Mouse (Mus musculus): ENCODE measurements around the gene Anks1b. TPM values are rescaled to one million over a fixed set of nuclear protein-coding genes. Genes with fewer than 3 reads are reported as not detected.

The Anks1b gene
- polyA plus RNA-seq, 1 experiment from 2014 or later, result 1.5 TPM

DNA sequence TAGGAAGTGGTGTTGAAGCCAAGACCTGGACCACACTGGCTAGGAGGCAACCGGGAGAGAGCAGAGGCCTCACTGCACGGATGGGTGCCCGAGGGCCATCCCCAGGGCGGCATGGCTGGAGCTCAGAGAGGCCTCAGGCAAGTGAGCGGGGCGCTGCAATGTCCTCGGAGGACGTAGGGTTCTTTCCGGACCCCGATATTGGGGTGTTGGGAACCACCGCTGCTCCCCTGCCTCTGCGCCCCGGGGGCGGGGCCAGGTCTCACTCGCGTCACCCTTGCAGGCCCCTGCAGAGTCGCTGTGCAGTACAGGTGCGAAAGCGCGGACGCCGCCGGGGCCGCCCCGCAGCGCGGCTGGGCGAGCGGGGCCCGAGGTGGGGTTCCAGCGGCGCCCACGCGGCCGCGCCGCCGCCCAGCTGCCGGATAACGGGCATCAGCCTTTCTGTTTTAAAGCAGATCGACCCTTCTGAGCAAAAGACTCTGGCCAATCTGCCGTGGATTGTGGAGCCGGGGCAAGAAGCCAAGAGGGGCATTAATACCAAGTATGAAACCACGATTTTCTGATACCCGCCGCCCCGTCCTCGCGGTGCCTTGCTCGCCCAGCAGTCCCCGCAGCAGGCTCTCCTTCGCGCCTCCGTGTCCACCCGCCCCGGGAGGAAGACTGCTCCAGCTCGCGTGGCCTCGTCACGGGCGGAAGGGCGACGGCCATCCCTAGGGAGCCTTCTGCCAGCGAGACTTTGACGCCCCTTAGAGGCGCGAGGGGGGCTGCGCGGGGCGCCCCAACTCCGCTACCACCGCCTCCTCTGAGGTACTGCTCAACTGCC is 1096.3 kb downstream of the Anks1b start:
- Histone ChIP-seq H3K27ac (ENCODE audit: low read length) (no peak overlapping the region), H3K9me3 (ENCODE audit: control insufficient read depth, low read depth, low read length) (no peaks in the 10 kb centered on the region), H3K9ac (replicated peaks; ENCODE audit: low read depth, low read length) (no peak overlapping the region; the same call in 1 of the 2 replicates), H3K27me3 (ENCODE audit: control insufficient read depth, insufficient read depth, low read length) (peaks cover 17% of the 10 kb centered on the region), H3K36me3 (ENCODE audit: control insufficient read depth, insufficient read depth, low read length) (no peaks in the 10 kb centered on the region), H3K4me2 (replicated peaks; ENCODE audit: low read depth, low read length) (peak overlapping the region; percentile 86), H3K4me1 (ENCODE audit: control insufficient read depth, insufficient read depth, low read length) (peaks cover 4% of the 10 kb centered on the region), H3K4me3 (ENCODE audit: low read depth, low read length) (peak overlapping the region; percentile 38)
- peak; percentile 71 for ATAC-seq (ENCODE audit: insufficient number of reproducible peaks, insufficient read depth, low FRiP score, low read depth)
- 2% methylated on average over 72 of the region's 72 CpGs for WGBS

DNA sequence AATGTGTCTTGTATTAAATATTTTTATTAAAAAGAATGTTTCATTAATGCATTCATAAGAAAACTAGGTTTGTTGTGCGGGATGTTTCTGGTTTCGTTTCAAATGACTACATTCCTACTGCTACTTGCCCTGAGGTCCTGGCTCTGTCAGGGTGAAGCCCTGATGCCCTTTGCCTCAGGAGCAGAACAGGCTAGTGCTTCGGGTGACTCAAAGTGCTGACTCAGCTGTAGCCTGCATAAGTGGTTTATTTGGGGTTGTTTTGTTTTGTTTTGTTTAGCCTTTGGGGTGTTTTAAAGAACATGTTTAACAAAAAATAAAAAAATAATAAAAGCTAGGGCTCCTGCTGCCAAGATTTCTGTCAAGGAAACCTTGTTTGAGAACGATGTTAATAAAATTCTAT is 1097.3 kb downstream of the Anks1b start:
- Histone ChIP-seq H3K4me2 (replicated peaks; ENCODE audit: low read depth, low read length) (no peak overlapping the region), H3K9ac (replicated peaks; ENCODE audit: low read depth, low read length) (no peak overlapping the region), H3K9me3 (ENCODE audit: control insufficient read depth, low read depth, low read length) (no peaks in the 10 kb centered on the region), H3K4me3 (ENCODE audit: low read depth, low read length) (no peak overlapping the region), H3K4me1 (ENCODE audit: control insufficient read depth, insufficient read depth, low read length) (peaks cover 4% of the 10 kb centered on the region), H3K27me3 (ENCODE audit: control insufficient read depth, insufficient read depth, low read length) (peaks cover 13% of the 10 kb centered on the region), H3K36me3 (ENCODE audit: control insufficient read depth, insufficient read depth, low read length) (no peaks in the 10 kb centered on the region), H3K27ac (ENCODE audit: low read length) (no peak overlapping the region)
- no peak for ATAC-seq (ENCODE audit: insufficient number of reproducible peaks, insufficient read depth, low FRiP score, low read depth)
- WGBS, result 46% methylated on average over 4 of the region's 4 CpGs

DNA sequence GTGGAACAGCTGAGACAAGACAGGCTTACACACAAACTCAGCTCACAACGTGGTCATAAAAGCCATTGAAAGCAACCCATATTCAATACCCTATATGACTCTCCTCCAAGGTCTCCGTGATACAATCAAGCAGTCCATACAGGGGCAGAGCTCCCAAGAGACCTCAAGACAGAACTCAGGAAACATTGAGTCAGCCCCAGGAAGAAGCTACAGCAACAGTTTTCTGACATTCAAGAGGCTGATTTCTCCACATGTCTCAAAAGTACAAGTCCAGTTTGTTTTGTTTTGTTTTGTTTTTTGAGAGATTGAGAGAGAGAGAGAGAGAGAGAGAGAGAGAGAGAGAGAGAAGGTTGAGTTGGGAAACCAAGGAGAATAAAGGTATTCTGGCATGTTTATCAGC is 1100.8 kb downstream of the Anks1b start:
- no peak overlapping the region for H3K4me2 ChIP-seq (replicated peaks; ENCODE audit: low read depth, low read length)
- ATAC-seq (ENCODE audit: insufficient number of reproducible peaks, insufficient read depth, low FRiP score, low read depth), result no peak
- no peaks in the 10 kb centered on the region for H3K9me3 ChIP-seq (ENCODE audit: control insufficient read depth, low read depth, low read length)
- no peak overlapping the region for H3K4me3 ChIP-seq (ENCODE audit: low read depth, low read length)
- no peak overlapping the region for H3K9ac ChIP-seq (replicated peaks; ENCODE audit: low read depth, low read length)
- WGBS, result 75% methylated on average over 2 of the region's 2 CpGs
- H3K4me1 ChIP-seq (ENCODE audit: control insufficient read depth, insufficient read depth, low read length), result peaks cover 4% of the 10 kb centered on the region
- H3K36me3 ChIP-seq (ENCODE audit: control insufficient read depth, insufficient read depth, low read length), result no peaks in the 10 kb centered on the region
- H3K27ac ChIP-seq (ENCODE audit: low read length), result no peak overlapping the region
- peaks cover 7% of the 10 kb centered on the region; the same call in 1 of the 2 replicates for H3K27me3 ChIP-seq (ENCODE audit: control insufficient read depth, insufficient read depth, low read length)

DNA sequence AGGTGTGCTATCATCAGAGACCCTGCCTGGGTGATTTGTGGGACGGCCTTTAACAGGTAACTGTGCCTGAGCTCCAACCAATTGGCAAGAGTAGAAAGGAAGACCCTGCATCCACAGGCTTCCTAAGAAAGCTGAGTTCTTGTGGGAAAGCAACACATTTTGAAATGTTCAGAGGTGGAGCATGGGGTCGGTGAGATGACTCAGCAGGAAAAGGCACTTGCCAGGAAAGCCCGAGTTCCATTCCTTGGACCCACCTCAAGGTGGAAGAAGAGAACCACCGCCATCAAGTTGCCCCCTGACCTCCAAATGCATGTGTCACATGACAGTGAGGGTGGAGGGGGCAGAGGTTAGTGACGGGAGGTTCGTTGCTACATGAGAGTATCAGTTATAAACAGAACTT is 1101.2 kb downstream of the Anks1b start:
- no peak for ATAC-seq (ENCODE audit: insufficient number of reproducible peaks, insufficient read depth, low FRiP score, low read depth)
- 72% methylated on average over 6 of the region's 6 CpGs for WGBS
- H3K27me3 ChIP-seq (ENCODE audit: control insufficient read depth, insufficient read depth, low read length), result peaks cover 3% of the 10 kb centered on the region; the same call in 1 of the 2 replicates
- H3K27ac ChIP-seq (ENCODE audit: low read length), result no peak overlapping the region
- H3K4me2 ChIP-seq (replicated peaks; ENCODE audit: low read depth, low read length), result no peak overlapping the region
- H3K4me1 ChIP-seq (ENCODE audit: control insufficient read depth, insufficient read depth, low read length), result peaks cover 1% of the 10 kb centered on the region
- H3K9ac ChIP-seq (replicated peaks; ENCODE audit: low read depth, low read length), result no peak overlapping the region
- H3K9me3 ChIP-seq (ENCODE audit: control insufficient read depth, low read depth, low read length), result no peaks in the 10 kb centered on the region
- no peaks in the 10 kb centered on the region for H3K36me3 ChIP-seq (ENCODE audit: control insufficient read depth, insufficient read depth, low read length)
- no peak overlapping the region for H3K4me3 ChIP-seq (ENCODE audit: low read depth, low read length)

DNA sequence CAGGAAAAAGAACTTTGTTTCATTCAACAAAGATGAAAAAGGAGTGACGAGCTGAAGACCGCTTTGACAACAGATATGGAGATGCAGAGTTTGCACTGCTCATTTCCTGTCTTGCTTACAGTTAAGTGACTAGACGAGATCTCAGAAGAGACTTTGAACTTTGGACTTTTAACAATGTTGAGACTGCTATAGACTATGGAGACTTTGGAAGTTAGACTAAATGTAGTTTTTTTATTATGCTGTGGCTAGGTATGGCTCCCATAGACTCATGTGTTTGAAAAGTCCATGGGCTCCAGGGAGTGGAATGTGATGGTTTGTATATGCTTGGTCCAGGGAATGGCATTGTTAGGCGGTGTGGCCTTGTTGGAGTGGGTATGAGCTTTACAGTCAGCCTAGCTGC is 1108.5 kb downstream of the Anks1b start:
- no peak for ATAC-seq (ENCODE audit: insufficient number of reproducible peaks, insufficient read depth, low FRiP score, low read depth)
- 0 out of 2 replicates have a peak, but pooled peaks cover 2% of the 10 kb centered on the region for H3K4me1 ChIP-seq (ENCODE audit: control insufficient read depth, insufficient read depth, low read length)
- H3K4me3 ChIP-seq (ENCODE audit: low read depth, low read length), result no peak overlapping the region
- H3K36me3 ChIP-seq (ENCODE audit: control insufficient read depth, insufficient read depth, low read length), result no peaks in the 10 kb centered on the region
- H3K27me3 ChIP-seq (ENCODE audit: control insufficient read depth, insufficient read depth, low read length), result no peaks in the 10 kb centered on the region
- WGBS, result 91% methylated on average over 4 of the region's 4 CpGs
- H3K9ac ChIP-seq (replicated peaks; ENCODE audit: low read depth, low read length), result no peak overlapping the region
- H3K4me2 ChIP-seq (replicated peaks; ENCODE audit: low read depth, low read length), result no peak overlapping the region
- no peak overlapping the region for H3K27ac ChIP-seq (ENCODE audit: low read length)
- no peaks in the 10 kb centered on the region for H3K9me3 ChIP-seq (ENCODE audit: control insufficient read depth, low read depth, low read length)

DNA sequence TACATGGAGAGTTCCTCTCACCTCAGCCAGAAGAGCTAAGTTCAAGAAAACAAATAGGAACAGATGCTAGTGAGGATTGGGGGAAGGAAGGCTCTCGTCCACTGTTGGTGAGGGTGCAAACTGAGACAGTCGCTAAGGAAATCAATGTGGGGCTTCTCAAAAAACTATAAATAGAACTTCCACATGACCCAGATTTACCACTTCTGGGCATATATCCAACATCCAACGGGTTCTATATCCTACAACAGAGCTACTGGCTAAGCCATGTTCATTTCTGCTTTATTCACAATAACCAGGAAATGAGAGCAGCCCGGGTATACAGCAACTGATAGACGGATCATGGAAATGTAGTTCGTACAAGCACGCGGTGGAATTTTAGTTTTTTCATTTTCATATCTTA is 1109.7 kb downstream of the Anks1b start:
- Histone ChIP-seq H3K27ac (ENCODE audit: low read length) (no peak overlapping the region), H3K4me3 (ENCODE audit: low read depth, low read length) (no peak overlapping the region), H3K9me3 (ENCODE audit: control insufficient read depth, low read depth, low read length) (no peaks in the 10 kb centered on the region), H3K4me2 (replicated peaks; ENCODE audit: low read depth, low read length) (no peak overlapping the region), H3K36me3 (ENCODE audit: control insufficient read depth, insufficient read depth, low read length) (no peaks in the 10 kb centered on the region), H3K4me1 (ENCODE audit: control insufficient read depth, insufficient read depth, low read length) (0 out of 2 replicates have a peak, but pooled peaks cover 2% of the 10 kb centered on the region), H3K27me3 (ENCODE audit: control insufficient read depth, insufficient read depth, low read length) (no peaks in the 10 kb centered on the region), H3K9ac (replicated peaks; ENCODE audit: low read depth, low read length) (no peak overlapping the region)
- no peak; the same call in 1 of the 2 replicates for ATAC-seq (ENCODE audit: insufficient number of reproducible peaks, insufficient read depth, low FRiP score, low read depth)
- 62% methylated on average over 8 of the region's 8 CpGs for WGBS

DNA sequence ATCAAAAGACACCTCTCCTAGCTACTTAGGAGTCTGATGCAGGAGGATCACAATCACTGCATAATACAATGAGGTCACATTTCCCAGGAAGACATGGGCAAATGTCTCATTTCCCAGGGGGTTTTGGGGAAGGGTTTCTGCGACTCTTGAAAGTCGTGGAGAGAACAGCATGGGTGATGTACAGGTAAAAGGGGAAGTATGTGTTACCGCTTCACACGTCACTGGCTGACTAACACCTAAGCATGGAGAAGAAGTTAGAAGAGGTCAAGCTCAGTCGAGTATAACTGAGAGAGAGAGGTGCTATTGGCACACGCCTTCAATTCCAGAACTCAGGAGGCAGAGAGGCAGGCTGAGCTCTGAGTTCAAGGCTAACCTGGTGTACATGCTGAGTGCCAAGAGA is 1117.0 kb downstream of the Anks1b start:
- H3K4me3 ChIP-seq (ENCODE audit: low read depth, low read length), result no peak overlapping the region
- no peaks in the 10 kb centered on the region for H3K27me3 ChIP-seq (ENCODE audit: control insufficient read depth, insufficient read depth, low read length)
- no peak overlapping the region for H3K9ac ChIP-seq (replicated peaks; ENCODE audit: low read depth, low read length)
- peaks cover 5% of the 10 kb centered on the region; the same call in 1 of the 2 replicates for H3K36me3 ChIP-seq (ENCODE audit: control insufficient read depth, insufficient read depth, low read length)
- no peaks in the 10 kb centered on the region for H3K4me1 ChIP-seq (ENCODE audit: control insufficient read depth, insufficient read depth, low read length)
- no peaks in the 10 kb centered on the region for H3K9me3 ChIP-seq (ENCODE audit: control insufficient read depth, low read depth, low read length)
- ATAC-seq (ENCODE audit: insufficient number of reproducible peaks, insufficient read depth, low FRiP score, low read depth), result no peak
- H3K27ac ChIP-seq (ENCODE audit: low read length), result no peak overlapping the region
- 84% methylated on average over 6 of the region's 6 CpGs for WGBS
- no peak overlapping the region for H3K4me2 ChIP-seq (replicated peaks; ENCODE audit: low read depth, low read length)

DNA sequence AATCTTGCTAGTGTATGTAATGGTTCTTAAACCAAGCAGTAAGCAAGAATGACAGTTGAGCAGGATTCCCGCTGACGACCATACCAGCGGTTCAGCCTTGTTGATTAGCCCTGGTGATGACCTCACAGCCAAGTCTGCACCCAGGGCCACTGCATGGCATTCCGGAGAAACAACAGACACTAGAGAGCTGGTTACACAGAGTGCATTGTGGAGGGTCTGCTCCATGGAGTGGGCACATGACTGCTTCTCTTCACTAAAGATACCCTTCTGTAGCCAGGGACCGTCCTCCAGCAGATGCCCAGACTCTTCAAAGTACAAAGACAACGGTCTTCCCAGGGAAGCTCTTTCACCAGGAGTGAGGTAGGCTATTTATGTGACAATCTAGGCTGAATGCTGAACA is 1118.9 kb downstream of the Anks1b start:
- Histone ChIP-seq H3K9me3 (ENCODE audit: control insufficient read depth, low read depth, low read length) (no peaks in the 10 kb centered on the region), H3K27ac (ENCODE audit: low read length) (no peak overlapping the region), H3K36me3 (ENCODE audit: control insufficient read depth, insufficient read depth, low read length) (peaks cover 11% of the 10 kb centered on the region; the same call in 1 of the 2 replicates), H3K4me3 (ENCODE audit: low read depth, low read length) (no peak overlapping the region), H3K27me3 (ENCODE audit: control insufficient read depth, insufficient read depth, low read length) (no peaks in the 10 kb centered on the region), H3K4me1 (ENCODE audit: control insufficient read depth, insufficient read depth, low read length) (no peaks in the 10 kb centered on the region), H3K4me2 (replicated peaks; ENCODE audit: low read depth, low read length) (no peak overlapping the region), H3K9ac (replicated peaks; ENCODE audit: low read depth, low read length) (no peak overlapping the region)
- ATAC-seq (ENCODE audit: insufficient number of reproducible peaks, insufficient read depth, low FRiP score, low read depth), result no peak
- WGBS, result 87% methylated on average over 6 of the region's 6 CpGs

Data from stomach, embryonic 14.5 days (tissue).